ENCODE assay signal across 17 mouse cellular contexts in genomic region chr13:25177835-25178234, GRCm38 (mm10).
"Had no signal": no experiment of that assay in that cellular context is flagged by ENCODE, and none has a peak within 500 bp of the region (broad histone marks: within the 10 kb centered on the region; RNA-seq: fewer than 3 reads in every experiment).

No protein-coding gene starts in this region.

- H3K4me3 ChIP-seq: lung, embryonic 15.5 days; megakaryocyte, embryonic 14.5 days; midbrain, embryonic 13.5 days; midbrain, embryonic 15.5 days; neural tube, embryonic 12.5 days; stomach, embryonic 15.5 days had no signal

- H3K36me3 ChIP-seq: lung, embryonic 15.5 days; midbrain, embryonic 13.5 days; midbrain, embryonic 15.5 days; neural tube, embryonic 12.5 days; stomach, embryonic 15.5 days had no signal

- H3K9ac ChIP-seq: lung, embryonic 15.5 days; midbrain, embryonic 13.5 days; midbrain, embryonic 15.5 days; neural tube, embryonic 12.5 days; stomach, embryonic 15.5 days had no signal

- H3K27me3 ChIP-seq: lung, embryonic 15.5 days; megakaryocyte, embryonic 14.5 days; midbrain, embryonic 13.5 days; midbrain, embryonic 15.5 days; neural tube, embryonic 12.5 days; stomach, embryonic 15.5 days had no signal

- DNase-seq: lung, adult 2 months; lung, postnatal 14 days; lung, postnatal 36 days; right cerebral cortex, postnatal 14 days; thymus, adult 2 months; thymus, postnatal 25 days; thymus, postnatal 4 days had no signal

- H3K9me3 ChIP-seq: lung, embryonic 15.5 days; megakaryocyte, embryonic 14.5 days; midbrain, embryonic 13.5 days; midbrain, embryonic 15.5 days; neural tube, embryonic 12.5 days; stomach, embryonic 15.5 days had no signal

- H3K4me1 ChIP-seq: lung, embryonic 15.5 days; megakaryocyte, embryonic 14.5 days; midbrain, embryonic 13.5 days; midbrain, embryonic 15.5 days; neural tube, embryonic 12.5 days; stomach, embryonic 15.5 days had no signal

- ATAC-seq: lung, postnatal 0 days; midbrain, embryonic 13.5 days; midbrain, embryonic 15.5 days had no signal

- H3K27ac ChIP-seq: lung, embryonic 15.5 days; macrophage; midbrain, embryonic 13.5 days; midbrain, embryonic 15.5 days; neural tube, embryonic 12.5 days; stomach, embryonic 15.5 days; stomach, postnatal 0 days had no signal

- H3K4me2 ChIP-seq: lung, embryonic 15.5 days; midbrain, embryonic 11.5 days; midbrain, embryonic 13.5 days; midbrain, embryonic 15.5 days; neural tube, embryonic 12.5 days; stomach, embryonic 15.5 days had no signal
